Mouse (Mus musculus) bone marrow, adult 2 months (tissue): ENCODE results near the gene Atp6v0d1.

ENCODE experiments used
- CTCF ChIP-seq: fragments of 200-500 bp; IDR thresholded peaks from 2 replicates; pipeline ENCODE4 v1.5.1; 2011; ENCODE audit warnings: low read length, control low read depth; ENCODE audit not compliant: control insufficient read depth, insufficient read depth
- POLR2A ChIP-seq: fragments of 200-500 bp; IDR thresholded peaks from 2 replicates; pipeline ENCODE4 v1.6.1; 2011; ENCODE audit warnings: low read depth, mild to moderate bottlenecking, control low read depth, low read length, borderline replicate concordance; ENCODE audit not compliant: control insufficient read depth

GRCm38 (mm10) chr8:105562863-105563262 is 3.0 kb downstream of the Atp6v0d1 start:
- no peak for TF ChIP-seq POLR2A
- TF ChIP-seq CTCF = no peak
